Mouse (Mus musculus) embryonic fibroblast, embryonic 13.5 days (primary cell): ENCODE results near the gene Klf13.

Experiments
- CTCF ChIP-seq: IDR thresholded peaks from 2 replicates; pipeline ENCODE4 v1.5.1; 2011; ENCODE audit warnings: mild to moderate bottlenecking, control low read depth, low read length, moderate library complexity, borderline replicate concordance; ENCODE audit not compliant: insufficient read depth
- POLR2A ChIP-seq: IDR thresholded peaks from 2 replicates; pipeline ENCODE4 v1.6.1; 2011; ENCODE audit warnings: low read depth, mild to moderate bottlenecking, control low read depth, low read length, moderate library complexity

GRCm38 (mm10) chr7:63899925-63900324 lies 38.8 kb downstream of the Klf13 start:
- TF ChIP-seq POLR2A: no peak
- TF ChIP-seq CTCF: no peak
